Mouse (Mus musculus) mesoderm, embryonic 11.5 days (tissue): ENCODE measurements around the gene Fbxo22.
"Not testable (repeated sequence)": the region's sequence is repeated elsewhere in the genome, so short reads cannot be mapped to it uniquely, and the experiment has no call there.

ENCODE experiments used
- DNase-seq: peaks from one replicate; pipeline ENCODE4 v3.0.0-alpha.2; 2012; ENCODE audit warnings: low read depth, low spot score

Gene Fbxo22

GRCm38 (mm10) chr9:55208790-55209481 lies at the start of gene Fbxo22:
Gene Fbxo22 (plus strand): TSS chr9:55208925.
- peak; percentile 90 for DNase-seq

GRCm38 (mm10) chr9:55170655-55171412 lies 37.9 kb upstream of the Fbxo22 start:
- DNase-seq = no peak

GRCm38 (mm10) chr9:55172195-55172685 lies 36.5 kb upstream of the Fbxo22 start:
- no peak for DNase-seq

GRCm38 (mm10) chr9:55174235-55174634 lies 34.5 kb upstream of the Fbxo22 start:
- no peak for DNase-seq

GRCm38 (mm10) chr9:55195876-55196275 lies 12.8 kb upstream of the Fbxo22 start:
- no peak for DNase-seq

- no peak for DNase-seq
Observed at GRCm38 (mm10) chr9:55198260-55198659, 10.5 kb upstream of the Fbxo22 start.

GRCm38 (mm10) chr9:55199348-55199747 lies 9.4 kb upstream of the Fbxo22 start:
- no peak for DNase-seq

- DNase-seq = no peak
Observed at GRCm38 (mm10) chr9:55208458-55208789, 301 bp upstream of the Fbxo22 start.

GRCm38 (mm10) chr9:55211611-55212010 lies 2.9 kb downstream of the Fbxo22 start:
- no peak for DNase-seq

- no peak for DNase-seq
Observed at GRCm38 (mm10) chr9:55213396-55213795, 4.7 kb downstream of the Fbxo22 start.

- no peak for DNase-seq
Observed at GRCm38 (mm10) chr9:55215056-55215455, 6.3 kb downstream of the Fbxo22 start.

- DNase-seq = no peak
Observed at GRCm38 (mm10) chr9:55215648-55216047, 6.9 kb downstream of the Fbxo22 start.

GRCm38 (mm10) chr9:55216078-55216477 lies 7.4 kb downstream of the Fbxo22 start:
- no peak for DNase-seq

- DNase-seq = no peak
Observed at GRCm38 (mm10) chr9:55217381-55217780, 8.7 kb downstream of the Fbxo22 start.

GRCm38 (mm10) chr9:55225165-55225737 lies 16.5 kb downstream of the Fbxo22 start:
- no peak for DNase-seq

- no peak for DNase-seq
Observed at GRCm38 (mm10) chr9:55226251-55226650, 17.5 kb downstream of the Fbxo22 start.

GRCm38 (mm10) chr9:55228149-55228548 lies 19.4 kb downstream of the Fbxo22 start:
- DNase-seq = no peak

GRCm38 (mm10) chr9:55229010-55229409 lies 20.3 kb downstream of the Fbxo22 start:
- DNase-seq = no peak

- DNase-seq = no peak
Observed at GRCm38 (mm10) chr9:55231544-55231943, 22.8 kb downstream of the Fbxo22 start.

- no peak for DNase-seq
Observed at GRCm38 (mm10) chr9:55232110-55232509, 23.4 kb downstream of the Fbxo22 start.

GRCm38 (mm10) chr9:55232586-55232985 lies 23.9 kb downstream of the Fbxo22 start:
- DNase-seq = no peak

GRCm38 (mm10) chr9:55233076-55233475 lies 24.4 kb downstream of the Fbxo22 start:
- not testable (repeated sequence) for DNase-seq
